Mouse (Mus musculus): ENCODE data around the gene Pabpc4.

GRCm38 (mm10) chr4:123220637-123221036, 41.5 kb upstream of the Pabpc4 start:
- TF ChIP-seq CTCF (IDR thresholded peaks at IDR 0.05; ENCODE audit: control insufficient read depth, insufficient read depth, insufficient read length) (no peak), MAX (IDR thresholded peaks at IDR 0.05) (no peak), USF1 (IDR thresholded peaks at IDR 0.05; ENCODE audit: low read depth) (no peak), MYOG (IDR thresholded peaks at IDR 0.05; ENCODE audit: control insufficient read depth, extremely low read depth, insufficient read length) (no peak), FOSL1 (IDR thresholded peaks at IDR 0.05; ENCODE audit: insufficient read depth, low read length, poor library complexity, severe bottlenecking) (no peak), MYOD1 (IDR thresholded peaks at IDR 0.05; ENCODE audit: control insufficient read depth, insufficient read length, low read depth) (no peak)

Measured in C2C12 (cell line).